Mouse (Mus musculus): ENCODE data around the gene Lgals2.
A peak's percentile ranks its signal among the peaks of the same experiment; 100 is the strongest.

The Lgals2 gene

DNA sequence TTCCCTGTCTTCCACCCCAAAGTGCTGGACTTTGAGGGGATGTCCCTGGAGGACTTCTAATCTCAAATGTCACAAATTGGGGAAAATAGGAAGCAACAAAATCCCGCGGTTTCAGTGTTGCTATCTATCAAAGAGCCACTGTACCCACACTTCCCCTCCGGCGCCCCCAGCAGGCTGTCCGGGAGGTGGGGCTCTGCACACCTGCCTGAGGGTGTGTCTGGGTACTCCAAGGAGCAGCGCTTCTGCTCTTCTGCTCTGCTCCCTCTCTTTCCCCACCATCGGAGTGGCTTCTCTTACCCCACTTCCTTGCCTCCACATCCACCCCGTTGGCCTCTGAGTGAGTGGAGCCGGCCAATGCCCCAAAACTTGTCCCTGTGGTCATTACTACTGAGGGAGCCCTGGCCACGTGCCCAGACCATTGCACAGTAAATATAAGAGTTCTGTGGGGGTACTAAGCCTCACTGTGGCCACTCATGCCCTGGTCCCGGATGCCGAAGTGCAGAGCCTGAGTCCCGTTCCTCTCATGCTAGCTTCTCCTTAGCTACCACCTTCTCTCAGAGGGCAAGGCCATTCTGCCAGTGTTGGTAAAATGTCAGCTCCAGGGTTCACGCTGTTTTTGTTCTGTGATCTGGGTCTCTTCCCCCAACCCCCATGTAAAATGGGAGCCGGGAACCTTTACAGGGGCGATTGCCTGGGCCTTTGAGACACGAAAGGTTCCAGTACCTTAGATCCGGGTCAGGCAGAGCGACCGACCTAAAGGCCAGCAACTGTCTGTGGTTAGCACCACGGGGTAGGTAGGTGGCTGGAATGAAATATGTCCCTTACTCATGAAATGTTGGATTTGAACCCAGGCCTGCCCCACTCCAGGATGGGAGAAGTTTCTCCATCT lies 11.5 kb downstream of the Lgals2 start:
- no peak for DNase-seq (ENCODE audit: low read depth, low spot score)

DNA sequence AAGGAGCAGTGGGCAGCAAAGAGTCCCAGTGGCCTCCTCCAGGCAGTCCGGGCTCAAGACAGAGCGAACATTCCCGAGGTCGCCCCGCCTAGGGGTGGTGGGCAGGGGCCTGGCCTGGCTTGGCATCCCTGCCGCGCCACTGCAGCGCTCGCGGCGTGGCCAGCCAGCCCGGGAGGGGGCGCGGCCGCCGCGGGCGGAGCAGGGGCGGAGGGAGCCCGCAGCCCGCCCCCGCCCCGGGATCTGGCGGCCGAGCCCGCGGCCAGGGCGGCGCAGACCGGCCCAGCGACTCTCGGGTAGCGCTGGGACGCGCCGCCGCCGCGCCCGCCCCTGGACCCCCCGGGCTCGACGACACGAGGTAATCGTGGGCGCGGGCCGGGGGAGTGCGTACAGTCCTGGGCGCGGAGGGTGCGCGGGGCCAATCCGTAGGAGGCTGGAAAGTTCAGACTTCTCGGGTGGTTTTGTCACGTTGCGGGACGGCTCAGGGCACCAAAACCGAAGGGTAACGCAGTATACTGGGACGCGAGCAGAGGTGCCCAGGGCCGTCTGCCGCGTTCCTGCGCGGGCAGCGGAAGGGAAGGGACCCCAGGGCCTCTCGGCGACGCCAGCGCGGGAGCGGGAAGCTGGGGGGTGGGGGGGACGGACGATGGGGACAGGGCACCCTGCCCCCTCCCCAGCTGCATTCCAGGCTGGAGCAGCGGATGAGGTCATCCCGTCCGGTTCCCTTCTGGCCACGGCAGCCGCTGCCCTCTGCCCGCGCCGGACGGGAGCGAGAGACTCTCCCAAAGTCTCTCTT lies 12.8 kb downstream of the Lgals2 start, which contains the start of gene Cdc42ep1:
Cdc42ep1 (plus strand) TSS at position 254 of the 793 bp plus-strand sequence.
- DNase-seq (ENCODE audit: low read depth, low spot score), result no peak

DNA sequence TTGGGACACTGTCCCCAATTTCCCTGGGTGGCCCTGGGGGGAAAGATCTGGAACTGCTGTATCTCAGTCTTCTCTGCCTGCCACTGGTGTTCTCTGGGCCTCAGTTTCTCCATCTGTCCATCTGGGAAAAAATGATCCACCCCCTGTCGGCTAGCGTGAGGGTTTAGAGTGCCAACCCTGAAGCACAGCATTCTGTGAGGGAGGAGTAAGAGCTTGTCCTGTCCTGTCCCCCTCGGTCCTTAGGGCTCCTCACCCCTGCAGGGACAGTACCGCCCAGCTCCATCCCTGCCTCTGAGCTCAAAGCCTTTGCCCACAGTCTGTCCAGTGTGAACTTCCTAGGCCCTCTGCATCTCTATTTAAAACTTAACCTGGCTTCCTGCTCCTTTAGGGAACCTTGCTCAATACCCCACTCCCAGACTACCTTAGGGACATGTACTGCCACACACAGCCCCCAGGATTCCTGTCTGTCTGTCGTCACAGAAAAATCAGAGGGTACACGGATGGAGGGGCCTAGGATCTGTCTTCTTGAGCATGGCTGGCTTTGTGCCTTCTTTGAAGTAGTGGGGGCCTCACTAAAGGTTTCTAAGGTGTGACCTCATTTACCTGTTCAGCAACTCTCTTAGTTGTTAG lies 14.1 kb downstream of the Lgals2 start:
- no peak for DNase-seq (ENCODE audit: low read depth, low spot score)

DNA sequence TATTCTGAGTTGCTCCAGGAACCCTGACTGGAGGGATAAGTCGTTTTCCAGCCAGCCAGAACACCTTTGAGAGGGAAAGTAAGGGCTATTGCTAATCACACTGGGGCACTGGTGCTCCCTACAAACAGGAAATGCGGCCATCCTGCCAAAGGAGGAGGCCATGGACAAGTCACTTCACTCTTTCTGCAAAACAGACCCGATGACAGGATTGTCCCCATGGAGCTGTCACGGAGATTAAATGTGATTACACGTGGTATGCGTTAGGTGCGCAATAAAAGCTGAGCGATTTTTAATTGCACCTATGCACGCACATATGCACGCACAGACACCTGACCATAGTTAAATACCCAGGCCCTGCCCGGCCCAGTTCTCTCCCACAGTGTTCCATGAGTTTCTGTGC lies 14.6 kb downstream of the Lgals2 start:
- DNase-seq (ENCODE audit: low read depth, low spot score), result no peak

DNA sequence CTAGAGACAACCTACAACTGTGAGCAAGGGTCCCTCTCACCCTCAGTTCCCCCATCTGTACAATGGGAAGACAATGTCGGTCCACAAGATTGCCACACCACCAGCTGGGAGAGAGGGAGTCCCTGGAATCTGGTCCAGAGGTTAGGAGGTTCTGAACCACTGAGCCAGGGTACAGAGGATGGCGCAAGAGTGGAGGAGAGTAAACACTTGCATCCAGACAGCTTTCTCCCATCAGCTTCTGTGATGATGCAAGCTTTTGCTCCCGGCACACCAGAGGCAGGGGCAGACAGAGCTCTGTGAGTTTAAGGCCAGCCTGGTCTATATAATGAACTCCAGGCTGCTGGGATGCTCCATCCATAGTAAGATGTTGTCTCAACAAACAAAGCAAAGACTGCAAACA lies 15.1 kb downstream of the Lgals2 start:
- no peak for DNase-seq (ENCODE audit: low read depth, low spot score)

DNA sequence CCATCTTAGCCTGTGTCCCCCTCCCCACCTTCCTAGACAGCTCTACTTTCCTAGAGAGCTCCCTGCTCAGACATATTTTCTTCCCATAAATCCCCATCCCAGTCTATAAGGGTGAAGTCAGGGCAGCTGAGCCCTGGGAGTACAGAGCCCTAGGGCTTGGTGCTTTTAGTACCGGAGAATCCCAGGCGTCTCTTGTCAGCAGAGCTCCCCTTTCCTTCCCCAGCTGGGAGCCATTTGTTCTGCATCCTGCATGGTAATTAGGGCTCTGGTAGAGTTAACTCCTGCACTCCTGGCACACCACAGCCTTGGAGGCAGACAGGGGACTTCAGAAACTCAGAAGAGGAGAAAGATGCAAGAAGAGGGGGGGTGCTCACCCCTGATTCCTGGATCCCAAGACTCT lies 15.6 kb downstream of the Lgals2 start:
- DNase-seq (ENCODE audit: low read depth, low spot score), result no peak

DNA sequence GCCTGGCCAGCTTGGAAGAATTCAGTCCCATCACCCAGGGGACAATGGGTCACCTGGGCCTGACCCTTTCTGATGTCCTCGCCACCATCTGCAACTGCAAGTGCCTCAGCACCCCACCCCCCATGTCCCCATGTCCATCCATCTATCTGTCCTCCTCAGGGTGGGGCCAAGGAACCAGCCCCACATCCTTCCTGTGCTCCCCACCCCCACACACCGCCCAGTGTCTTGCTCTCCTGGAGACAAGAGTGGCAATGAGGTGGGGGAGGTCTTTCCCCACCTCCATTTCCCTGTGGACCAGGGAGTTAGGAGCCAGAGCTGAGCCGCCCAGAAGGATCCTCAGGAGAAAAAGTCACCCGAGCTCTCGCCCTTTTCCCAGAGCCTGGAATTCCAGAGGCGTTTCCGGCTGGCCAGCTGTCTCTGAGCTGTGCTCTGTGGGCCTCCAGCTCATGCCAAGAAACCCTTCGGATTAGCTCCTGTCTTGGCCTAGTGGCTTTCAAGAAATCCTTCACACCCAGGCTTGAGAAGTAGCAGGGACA lies 19.2 kb downstream of the Lgals2 start:
- peak; percentile 54 for DNase-seq (ENCODE audit: low read depth, low spot score)

DNA sequence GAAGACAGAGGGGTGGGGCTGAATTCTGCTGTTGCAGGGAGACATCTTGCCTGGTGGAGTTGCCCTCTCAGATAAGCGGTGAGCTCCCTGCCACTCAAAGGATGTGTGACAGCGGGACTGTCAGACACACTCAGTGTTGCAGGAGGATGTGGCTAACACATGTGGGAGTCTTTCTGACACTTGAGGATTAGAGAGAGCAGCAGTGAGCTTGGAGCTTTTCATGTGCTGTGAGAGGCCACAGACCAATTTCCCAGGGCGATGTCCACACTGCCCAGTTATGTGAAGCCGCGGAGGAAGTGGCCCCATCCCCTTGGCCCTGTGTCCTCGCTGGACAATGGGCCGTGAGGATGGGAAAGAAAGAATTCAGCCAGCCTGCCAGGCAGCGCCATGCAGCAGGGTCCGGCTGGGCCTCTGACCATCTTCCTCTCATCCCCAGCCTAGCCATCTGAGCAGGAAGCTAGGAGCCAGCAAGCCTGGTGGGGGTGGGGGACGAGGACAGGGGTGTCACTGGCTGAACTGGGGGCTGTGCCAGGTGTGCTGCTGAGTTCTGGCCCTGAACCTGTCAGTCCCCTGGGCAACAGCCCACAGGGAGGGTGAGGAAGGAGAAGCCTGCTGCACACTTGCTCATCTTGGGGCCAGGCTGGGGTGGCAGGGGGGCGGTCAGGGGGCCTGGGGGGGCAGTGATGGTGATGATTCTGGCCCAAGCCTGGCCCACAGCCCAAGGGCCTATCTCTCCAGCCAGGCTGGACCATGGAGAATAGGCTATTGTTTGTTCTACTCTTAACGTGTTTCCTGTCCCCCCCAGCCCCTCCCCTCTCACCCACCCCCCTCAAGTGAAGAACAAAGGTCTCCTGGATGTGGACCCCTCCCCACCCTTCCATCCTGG lies 19.9 kb downstream of the Lgals2 start:
- no peak for DNase-seq (ENCODE audit: low read depth, low spot score)

DNA sequence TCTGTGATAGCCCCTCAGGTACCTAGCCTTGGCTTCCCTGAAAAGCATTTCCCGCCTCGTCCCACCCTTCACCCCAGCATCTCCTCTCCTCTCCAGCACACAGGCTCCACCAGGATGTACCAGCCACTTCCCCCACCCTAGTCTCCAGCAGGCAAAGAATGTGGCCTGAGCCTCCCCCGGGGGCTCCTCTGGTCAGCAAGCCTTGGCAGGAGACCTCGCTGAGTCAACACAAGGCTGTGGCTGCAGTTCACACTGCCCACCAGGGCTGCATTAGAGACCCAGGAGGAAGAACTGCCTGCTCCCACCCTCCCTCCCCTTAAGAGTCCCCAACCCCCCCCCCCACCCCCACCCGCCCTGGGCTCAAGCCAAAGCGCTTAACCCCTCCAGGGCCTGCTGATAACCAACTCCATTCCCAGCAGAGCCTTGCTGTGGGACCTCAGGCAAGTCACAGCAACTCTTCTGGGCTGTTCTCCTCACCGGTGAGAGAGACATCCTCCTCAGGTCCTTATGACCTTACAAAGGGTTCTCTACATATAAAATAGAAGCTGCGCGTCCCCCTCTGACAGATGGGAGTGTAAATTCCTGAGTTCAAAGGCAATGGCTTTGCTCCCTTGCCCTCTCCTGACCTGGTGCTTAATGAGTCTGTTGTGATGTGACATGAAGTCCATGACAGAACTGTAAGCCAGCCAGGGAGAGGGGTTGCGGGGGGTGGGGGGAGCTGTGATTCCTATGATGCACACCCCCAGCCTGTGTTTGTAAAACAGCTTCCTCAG lies 20.9 kb downstream of the Lgals2 start:
- DNase-seq (ENCODE audit: low read depth, low spot score), result no peak

DNA sequence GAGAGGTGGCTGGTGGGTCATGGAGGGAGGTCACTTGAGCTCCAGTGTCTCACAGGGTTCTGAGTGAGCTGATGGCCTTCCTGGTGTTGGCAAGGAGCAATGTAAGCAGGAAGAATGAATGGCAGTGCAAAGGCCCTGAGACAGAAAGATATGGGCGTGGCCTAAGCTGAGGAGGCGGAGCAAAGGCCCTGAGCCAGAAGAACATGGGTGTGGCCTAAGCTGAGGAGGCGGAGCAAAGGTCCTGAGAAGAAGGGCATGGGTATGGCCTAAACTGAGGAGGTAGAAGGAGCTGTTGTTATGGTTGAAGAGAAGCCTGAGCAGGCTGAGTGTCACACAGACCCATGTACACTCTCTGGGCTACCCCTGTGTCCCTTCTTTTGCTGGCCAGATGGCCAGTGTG lies 21.7 kb downstream of the Lgals2 start:
- no peak for DNase-seq (ENCODE audit: low read depth, low spot score)

DNA sequence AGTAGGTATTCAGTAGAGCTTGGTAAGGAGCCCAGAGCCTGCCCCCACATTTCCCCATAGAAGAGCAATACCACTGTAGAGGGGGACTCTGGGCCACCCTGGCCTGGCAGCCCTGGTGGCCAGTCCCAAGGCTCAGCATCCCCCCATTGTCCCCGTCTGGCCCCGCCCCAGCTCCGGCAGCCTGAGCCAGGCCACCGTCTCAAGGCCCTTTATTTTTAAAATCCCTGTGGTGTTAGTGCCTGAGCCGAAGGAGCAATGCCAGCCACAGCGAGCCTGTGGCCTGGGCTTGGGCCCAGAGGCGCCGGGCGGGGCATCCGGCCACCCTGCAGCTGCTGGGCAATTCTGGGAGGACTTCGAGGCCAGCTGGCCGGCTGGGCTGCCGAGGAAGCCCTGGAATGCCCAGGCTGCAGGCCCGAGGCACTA lies 22.6 kb downstream of the Lgals2 start:
- peak; percentile 85 for DNase-seq (ENCODE audit: low read depth, low spot score)

DNA sequence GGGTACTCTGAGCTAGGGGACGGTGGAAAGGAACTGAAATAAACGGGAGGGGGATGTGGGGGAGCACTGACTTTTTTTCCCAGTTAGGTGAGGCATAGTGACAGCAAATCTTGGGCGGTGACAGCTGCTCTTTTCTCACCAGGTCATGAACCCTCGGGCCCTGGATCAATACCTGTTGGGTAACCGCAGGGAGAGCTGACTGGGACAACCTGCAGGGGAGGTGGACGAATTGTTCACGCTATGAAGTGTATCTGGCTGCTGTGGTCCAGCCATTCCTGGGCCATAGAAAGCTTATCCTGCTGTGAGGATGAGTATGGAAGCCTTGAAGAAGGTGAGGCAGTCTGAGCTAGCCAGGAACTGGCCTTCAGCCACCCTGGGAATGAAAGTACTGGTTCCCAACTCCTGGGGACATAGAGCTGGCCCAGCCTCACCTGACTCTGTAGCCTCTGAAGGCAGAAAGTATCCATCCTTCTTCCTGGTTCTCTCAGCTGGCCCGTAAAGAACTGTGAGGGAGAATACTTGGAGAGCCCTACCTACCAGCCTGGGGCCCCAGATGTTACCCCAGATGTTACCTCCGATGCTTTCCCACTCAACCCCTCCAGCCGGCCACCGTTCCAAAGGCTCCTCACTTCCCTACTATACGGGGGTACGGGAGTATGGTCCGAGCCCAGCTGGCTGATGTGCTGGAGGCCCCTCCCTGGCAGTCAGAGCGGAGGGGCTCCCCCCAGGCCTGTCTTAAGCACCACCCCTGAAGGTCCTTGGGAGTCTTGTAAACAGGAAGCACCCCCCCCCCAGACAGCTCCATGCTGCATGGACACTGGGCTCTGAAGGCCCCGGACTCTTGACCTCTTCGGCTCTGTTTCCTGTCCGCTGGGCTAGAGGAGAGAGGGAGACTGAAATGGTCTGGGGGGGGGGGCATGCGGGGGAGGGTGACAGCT lies 23.3 kb downstream of the Lgals2 start:
- no peak for DNase-seq (ENCODE audit: low read depth, low spot score)

DNA sequence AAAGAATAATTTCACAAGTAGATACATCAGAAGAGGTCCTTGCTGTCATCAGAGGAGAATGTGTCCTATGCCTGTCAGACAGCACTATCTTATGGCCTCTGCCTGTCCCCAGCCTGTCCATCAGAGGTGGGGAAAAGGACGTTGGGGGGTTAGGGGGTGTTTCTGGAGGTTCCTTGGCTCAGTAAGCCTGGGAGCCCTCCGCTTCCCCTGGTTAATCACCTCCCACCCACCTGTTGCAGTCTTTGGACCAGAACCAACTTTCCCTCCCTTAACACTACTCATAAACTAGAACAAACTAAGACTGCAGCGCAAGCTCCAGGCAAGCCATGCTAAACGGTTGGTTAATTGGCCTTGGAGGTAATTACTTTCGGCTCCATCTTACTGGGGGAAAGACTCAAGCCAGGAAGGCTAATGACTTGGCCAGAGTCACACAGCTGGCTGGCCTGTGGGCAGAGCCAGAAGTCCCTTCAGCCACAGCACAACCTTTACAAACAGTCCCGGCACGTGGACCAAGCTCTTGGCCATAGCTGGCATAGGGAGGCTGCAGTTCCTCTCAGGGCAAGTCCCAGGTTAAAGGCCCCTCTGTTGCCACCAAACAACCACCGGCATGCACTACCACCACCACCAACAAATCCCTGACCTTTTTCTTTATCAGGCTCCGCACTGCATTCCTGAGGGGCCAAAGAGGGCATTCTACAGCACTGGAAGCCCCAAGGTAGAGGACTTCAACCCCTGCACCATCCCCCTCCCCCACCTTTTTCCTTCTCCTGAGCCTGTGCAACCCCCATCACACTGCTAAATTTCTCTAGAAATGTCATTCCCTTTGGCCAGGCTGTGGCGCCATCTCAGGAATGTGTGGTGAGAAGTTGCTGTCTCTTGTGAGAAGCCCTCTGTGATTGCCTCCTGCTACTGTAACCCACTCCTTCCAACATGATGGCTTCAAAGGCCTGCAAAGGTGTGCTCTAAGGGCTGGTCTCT lies 24.3 kb downstream of the Lgals2 start:
- no peak for DNase-seq (ENCODE audit: low read depth, low spot score)

DNA sequence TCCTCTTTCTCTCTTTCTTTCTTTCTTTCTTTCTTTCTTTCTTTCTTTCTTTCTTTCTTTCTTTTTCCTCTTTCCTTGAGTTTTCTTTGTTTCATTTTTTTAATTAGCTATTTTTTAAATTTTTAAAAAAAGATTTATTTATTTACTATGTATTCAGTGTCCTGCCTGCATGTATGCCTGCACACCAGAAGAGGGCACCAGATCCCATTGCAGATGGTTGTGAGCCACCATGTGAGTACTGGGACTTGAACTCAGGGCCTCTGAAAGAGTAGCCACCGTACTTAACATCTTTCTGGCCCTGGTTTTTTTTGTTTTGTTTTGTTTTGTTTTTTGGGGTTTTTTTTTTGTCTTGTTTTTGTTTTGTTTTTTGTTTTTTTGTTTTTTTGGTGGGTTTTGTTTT lies 25.7 kb downstream of the Lgals2 start:
- no peak for DNase-seq (ENCODE audit: low read depth, low spot score)

DNA sequence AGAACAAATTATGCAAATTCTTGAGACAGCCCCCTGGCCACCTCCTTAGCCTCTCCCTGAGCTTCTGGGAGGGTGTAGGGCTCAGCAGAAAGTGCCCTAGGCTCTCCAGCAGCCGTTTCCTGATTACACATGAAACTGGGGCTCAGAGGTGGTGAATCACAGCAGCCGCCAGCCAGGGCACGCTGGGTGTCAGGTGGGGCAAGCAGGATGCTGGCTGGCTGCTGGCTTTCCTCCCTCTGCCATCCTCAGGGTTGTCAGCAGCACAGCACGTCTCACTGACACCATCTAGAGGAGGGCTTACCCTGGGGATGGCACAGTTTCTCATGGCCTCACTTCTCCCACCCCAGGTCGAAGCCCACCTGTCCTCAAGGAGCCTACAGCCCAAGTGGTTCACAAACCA lies 27.0 kb downstream of the Lgals2 start:
- no peak for DNase-seq (ENCODE audit: low read depth, low spot score)

DNA sequence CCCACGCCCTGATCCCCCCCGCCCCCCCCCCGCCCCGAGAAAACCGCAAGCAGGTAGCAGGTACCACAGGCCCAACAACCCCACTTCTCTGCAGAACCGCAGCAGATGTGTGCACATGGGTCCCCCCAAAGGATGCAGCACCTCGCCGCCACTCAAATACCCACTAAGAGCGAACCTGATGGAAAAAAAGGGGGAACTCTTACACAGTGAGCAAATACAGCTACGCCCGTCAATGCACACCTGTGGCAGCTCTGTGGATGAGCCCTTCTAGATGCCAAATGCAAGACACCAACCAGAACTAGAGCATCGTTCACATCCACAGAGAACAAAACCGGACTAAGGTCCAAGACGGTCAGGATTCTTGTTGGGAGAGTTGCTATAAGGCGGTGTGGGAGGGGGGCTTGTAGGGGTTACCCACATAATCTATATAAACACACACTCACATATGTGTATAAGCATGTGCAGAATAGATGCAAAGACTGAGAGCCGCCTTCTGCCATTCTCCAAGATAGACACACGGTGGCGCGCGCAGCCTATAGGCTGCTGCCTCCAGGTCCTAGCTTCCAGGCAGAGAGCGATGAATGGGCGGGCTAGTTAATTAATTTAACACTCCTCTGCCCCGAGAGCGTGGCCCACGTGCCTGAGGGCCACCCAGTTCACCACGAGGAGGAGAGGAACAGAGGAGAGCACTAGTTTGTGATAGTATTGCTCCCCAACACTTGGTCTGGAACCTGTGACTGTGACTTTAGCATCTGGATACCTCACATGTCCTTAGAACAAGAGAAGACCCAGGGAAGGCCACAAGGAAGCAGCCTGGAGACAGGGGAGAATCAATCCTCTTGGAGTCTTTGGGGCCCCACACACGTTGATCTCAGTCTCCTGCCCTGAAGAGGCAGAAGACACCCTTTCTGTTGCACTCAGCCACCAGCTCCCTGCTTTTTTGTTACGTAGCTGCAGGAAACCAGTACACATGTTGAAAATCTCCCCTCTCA lies 28.8 kb downstream of the Lgals2 start:
- no peak for DNase-seq (ENCODE audit: low read depth, low spot score)

DNA sequence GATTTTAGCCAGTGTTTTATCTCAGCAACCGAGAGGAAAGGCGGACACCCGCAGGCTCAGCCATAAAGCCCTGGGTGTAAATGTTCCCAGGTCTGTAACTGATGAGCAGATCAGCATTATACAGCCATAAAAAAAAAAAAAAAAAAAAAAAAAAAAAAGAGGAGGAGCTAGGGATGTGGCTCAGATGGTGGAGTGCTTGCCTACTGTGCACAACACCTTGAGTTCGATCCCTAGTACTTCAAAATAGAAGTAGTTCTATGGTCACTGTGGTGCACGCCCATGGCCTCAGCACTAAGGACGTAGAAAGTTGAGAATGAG lies 39.3 kb downstream of the Lgals2 start:
- no peak for DNase-seq (ENCODE audit: low read depth, low spot score)
